Mouse (Mus musculus) CH12.LX (cell line): ENCODE measurements around the gene Zdhhc21. TPM values are rescaled to one million over a fixed set of nuclear protein-coding genes. Genes with fewer than 3 reads are reported as not detected.

ENCODE experiments used
- DNase-seq: peaks from one replicate; pipeline ENCODE4 v3.0.0-alpha.2; 2013; ENCODE audit errors: extremely low read depth
- H3K27ac ChIP-seq: 2 replicates; pipeline ENCODE4 v1.5.1; 2012; ENCODE audit warnings: low read depth, mild to moderate bottlenecking, control low read depth, moderate library complexity; ENCODE audit not compliant: insufficient read depth
- H3K27me3 ChIP-seq: replicated peaks from 2 replicates; pipeline ENCODE3; 2012; ENCODE audit warnings: inconsistent platforms
- H3K36me3 ChIP-seq, 2 experiments: replicated peaks in 1 of 2; 2 replicates each; pipeline versions ENCODE3 to v1.6.1; 2012; ENCODE audit warnings: inconsistent platforms in 1 of 2, low read length in 1 of 2, mild to moderate bottlenecking in 1 of 2, mixed read lengths in 1 of 2, moderate library complexity in 1 of 2; ENCODE audit not compliant: control insufficient read depth in 1 of 2, insufficient read depth in 1 of 2
- H3K4me1 ChIP-seq, 2 experiments: 2 replicates each; pipeline ENCODE4 v1.6.1; 2012; ENCODE audit warnings: inconsistent platforms in 1 of 2, moderate library complexity in 1 of 2; ENCODE audit not compliant: insufficient read depth in 2 of 2, control insufficient read depth in 1 of 2
- H3K4me2 ChIP-seq: 2 replicates; pipeline ENCODE4 v1.6.1; 2012; ENCODE audit warnings: low read depth, mild to moderate bottlenecking, control low read depth; ENCODE audit not compliant: poor library complexity, insufficient read depth, severe bottlenecking
- H3K4me3 ChIP-seq, 3 experiments: fragments of 150-350 bp in 1 of 3; sonication (generic) in 1 of 3; replicated peaks in 1 of 3; 2 replicates each; pipeline versions ENCODE3 to v1.5.1; 2011 to 2012; ENCODE audit warnings: low read depth in 2 of 3, low read length in 2 of 3, mild to moderate bottlenecking in 2 of 3, moderate library complexity in 2 of 3, control low read depth in 1 of 3, improper control_type of control experiment in 1 of 3, inconsistent platforms in 1 of 3, mixed read lengths in 1 of 3; ENCODE audit not compliant: poor library complexity in 1 of 3
- H3K79me2 ChIP-seq: replicated peaks from 2 replicates; pipeline ENCODE4 v1.6.1; 2012; ENCODE audit warnings: mild to moderate bottlenecking, moderate library complexity; ENCODE audit not compliant: control insufficient read depth, poor library complexity, insufficient read depth, severe bottlenecking; ENCODE audit errors: extremely low read depth
- H3K9ac ChIP-seq: 2 replicates; pipeline ENCODE4 v1.6.1; 2012; ENCODE audit warnings: low read depth, mild to moderate bottlenecking, control low read depth, moderate library complexity; ENCODE audit not compliant: insufficient read depth
- H3K9me3 ChIP-seq: replicated peaks from 2 replicates; pipeline ENCODE3; 2012; ENCODE audit warnings: low read length, inconsistent platforms, mixed read lengths
- BHLHE40 ChIP-seq: IDR thresholded peaks from 2 replicates; pipeline ENCODE4 v1.6.1; 2011; ENCODE audit warnings: mild to moderate bottlenecking, low read depth, low read length, improper control_type of control experiment
- CHD1 ChIP-seq: IDR thresholded peaks from 2 replicates; pipeline ENCODE4 v1.6.1; 2012; ENCODE audit warnings: low read depth, low read length, improper control_type of control experiment, inconsistent platforms
- CTCF ChIP-seq, 2 experiments: IDR thresholded peaks in 1 of 2; conservative IDR thresholded peaks in 1 of 2; 2 replicates each; pipeline ENCODE4 v1.5.1; 2011 to 2012; ENCODE audit warnings: low read depth in 2 of 2, low read length in 2 of 2, improper control_type of control experiment in 1 of 2, inconsistent platforms in 1 of 2, mild to moderate bottlenecking in 1 of 2, moderate library complexity in 1 of 2
- E2F4 ChIP-seq: IDR thresholded peaks from 2 replicates; pipeline ENCODE4 v1.6.1; 2011; ENCODE audit warnings: low read depth, low read length, improper control_type of control experiment; ENCODE audit not compliant: insufficient replicate concordance
- ELF1 ChIP-seq: IDR thresholded peaks from 2 replicates; pipeline ENCODE4 v1.6.1; 2014; ENCODE audit warnings: low read depth, mild to moderate bottlenecking, inconsistent platforms, low read length, improper control_type of control experiment
- EP300 ChIP-seq: IDR thresholded peaks from 2 replicates; pipeline ENCODE4 v1.6.1; 2011; ENCODE audit warnings: low read length, improper control_type of control experiment
- ETS1 ChIP-seq: conservative IDR thresholded peaks from 2 replicates; pipeline ENCODE4 v1.6.1; 2012; ENCODE audit warnings: low read depth, mild to moderate bottlenecking, inconsistent platforms, low read length, improper control_type of control experiment, moderate library complexity
- GABPA ChIP-seq: IDR thresholded peaks from 2 replicates; pipeline ENCODE4 v1.6.1; 2012; ENCODE audit warnings: low read depth, low read length, improper control_type of control experiment, inconsistent platforms; ENCODE audit not compliant: insufficient replicate concordance
- HCFC1 ChIP-seq: IDR thresholded peaks from 2 replicates; pipeline ENCODE4 v1.6.1; 2012; ENCODE audit warnings: low read depth, mild to moderate bottlenecking, inconsistent platforms, low read length, improper control_type of control experiment
- JUN ChIP-seq: IDR thresholded peaks from 2 replicates; pipeline ENCODE4 v1.6.1; 2011; ENCODE audit warnings: low read depth, mild to moderate bottlenecking, low read length, improper control_type of control experiment, moderate library complexity; ENCODE audit not compliant: insufficient read depth
- JUND ChIP-seq: conservative IDR thresholded peaks from 2 replicates; pipeline ENCODE4 v1.6.1; 2011; ENCODE audit warnings: low read depth, low read length, improper control_type of control experiment
- KAT2A ChIP-seq: IDR thresholded peaks from 2 replicates; pipeline ENCODE4 v1.6.1; 2012; ENCODE audit warnings: low read length, improper control_type of control experiment, inconsistent platforms; ENCODE audit not compliant: insufficient replicate concordance
- MAX ChIP-seq: IDR thresholded peaks from 2 replicates; pipeline ENCODE4 v1.6.1; 2011; ENCODE audit warnings: low read length, improper control_type of control experiment
- MAZ ChIP-seq: IDR thresholded peaks from 2 replicates; pipeline ENCODE4 v1.6.1; 2012; ENCODE audit warnings: low read depth, mild to moderate bottlenecking, inconsistent platforms, low read length, improper control_type of control experiment, moderate library complexity
- MEF2A ChIP-seq: IDR thresholded peaks from 2 replicates; pipeline ENCODE4 v1.6.1; 2014; ENCODE audit warnings: low read depth, mild to moderate bottlenecking, inconsistent platforms, low read length, improper control_type of control experiment, borderline replicate concordance
- POLR2A ChIP-seq: IDR thresholded peaks from 2 replicates; pipeline ENCODE4 v1.6.1; 2011; ENCODE audit warnings: low read depth, mild to moderate bottlenecking, improper control_type of control experiment, low read length
- POLR2AphosphoS2 ChIP-seq: IDR thresholded peaks from 2 replicates; pipeline ENCODE4 v1.6.1; 2011; ENCODE audit warnings: low read depth, low read length, improper control_type of control experiment
- UBTF ChIP-seq: IDR thresholded peaks from 2 replicates; pipeline ENCODE4 v1.6.1; 2012; ENCODE audit warnings: low read depth, mild to moderate bottlenecking, inconsistent platforms, low read length, improper control_type of control experiment, moderate library complexity
- USF1 ChIP-seq: IDR thresholded peaks from 2 replicates; pipeline ENCODE4 v1.6.1; 2014; ENCODE audit warnings: low read depth, mild to moderate bottlenecking, inconsistent platforms, low read length, improper control_type of control experiment
- ZKSCAN1 ChIP-seq: IDR thresholded peaks from 2 replicates; pipeline ENCODE4 v1.6.1; 2012; ENCODE audit warnings: low read depth, inconsistent platforms, low read length, improper control_type of control experiment, borderline replicate concordance
- ZMIZ1 ChIP-seq: IDR thresholded peaks from 2 replicates; pipeline ENCODE4 v1.6.1; 2012; ENCODE audit warnings: low read depth, mild to moderate bottlenecking, inconsistent platforms, low read length, improper control_type of control experiment
- ZNF384 ChIP-seq: IDR thresholded peaks from 2 replicates; pipeline ENCODE4 v1.6.1; 2012; ENCODE audit warnings: low read depth, low read length, improper control_type of control experiment, inconsistent platforms
- dilution Hi-C: fragments of 300-500 bp; cut with MboI; formaldehyde crosslinking; loops from 2 replicates; pipeline ENCODE4 v1.14.3; 2020; ENCODE audit warnings: low sequenced_read_pairs; ENCODE audit not compliant: extremely low pct_unique_long_range_greater_than_20kb, extremely low pct_ligation_motif_present
- in situ Hi-C: fragments of 300-500 bp; cut with MboI; formaldehyde crosslinking; loops from 3 replicates; pipeline ENCODE4 v1.14.3; 2019; ENCODE audit warnings: low sequenced_read_pairs, low pct_ligation_motif_present, low pct_unique_long_range_greater_than_20kb, mixed read lengths
- polyA plus RNA-seq: library from polyadenylated mRNA; unstranded; fragments of >175 nt; gene quantifications from 2 replicates; pipeline ENCODE4 v1.2.1, GENCODE M21; 2012; ENCODE audit warnings: low read depth; ENCODE audit not compliant: insufficient read length
- total RNA-seq, 2 experiments: library from RNA; depleted of rRNA; stranded (reverse); fragments of 300-350 nt in 1 of 2; fragments of >200 nt in 1 of 2; gene quantifications; 2 replicates each; pipeline ENCODE4 v1.2.3; 2012 to 2014

Zdhhc21 gene
- total and polyA plus RNA-seq, 3 experiments = 8.3 to 16.1 (median 14.0) TPM

GRCm38 (mm10) chr4:82765513-82766216 is 94.1 kb downstream of the Zdhhc21 start:
- H3K9ac ChIP-seq = no peak overlapping the region
- TF ChIP-seq JUND (no peak), ZNF384 (no peak), MAZ (no peak), UBTF (no peak), ZKSCAN1 (no peak), E2F4 (no peak), ETS1 (no peak), CHD1 (no peak), ELF1 (no peak), POLR2A (no peak), GABPA (no peak), KAT2A (no peak), BHLHE40 (no peak), ZMIZ1 (no peak), CTCF (conservative IDR thresholded peaks at IDR 0.05 in 1 of 2, IDR thresholded peaks at IDR 0.05 in 1 of 2; ENCODE audit: low read depth in 2 of 2, low read length in 2 of 2) (no peak), MAX (no peak), POLR2AphosphoS2 (no peak)
- no peak overlapping the region for H3K4me2 ChIP-seq
- H3K79me2 ChIP-seq = no peaks in the 10 kb centered on the region
- no peak overlapping the region for H3K4me3 ChIP-seq
- H3K27me3 ChIP-seq = no peaks in the 10 kb centered on the region
- in situ Hi-C loops = no loop called here
- no peak for DNase-seq
- H3K36me3 ChIP-seq = no peaks in the 10 kb centered on the region
- no peak overlapping the region for H3K27ac ChIP-seq
- dilution Hi-C loops = no loop called here
- peaks cover 2 to 10% of the 10 kb centered on the region in 2 experiments; a peak in 3 of 4 replicates for H3K4me1 ChIP-seq
- no peaks in the 10 kb centered on the region for H3K9me3 ChIP-seq

GRCm38 (mm10) chr4:82763586-82763985 is 96.2 kb downstream of the Zdhhc21 start:
- H3K4me1 ChIP-seq = no peaks in the 10 kb centered on the region
- no peaks in the 10 kb centered on the region for H3K27me3 ChIP-seq
- H3K27ac ChIP-seq = no peak overlapping the region
- no peaks in the 10 kb centered on the region for H3K36me3 ChIP-seq
- no peak overlapping the region for H3K9ac ChIP-seq
- H3K79me2 ChIP-seq = no peaks in the 10 kb centered on the region
- in situ Hi-C loops (no loop called here), dilution Hi-C loops (no loop called here)
- TF ChIP-seq EP300 (no peak), JUN (no peak), ELF1 (no peak), USF1 (no peak), UBTF (no peak), HCFC1 (no peak), MEF2A (no peak)
- H3K4me3 ChIP-seq = no peak overlapping the region
- no peak for DNase-seq
- H3K4me2 ChIP-seq = no peak overlapping the region
- no peaks in the 10 kb centered on the region for H3K9me3 ChIP-seq
